In the genomic region with DNA sequence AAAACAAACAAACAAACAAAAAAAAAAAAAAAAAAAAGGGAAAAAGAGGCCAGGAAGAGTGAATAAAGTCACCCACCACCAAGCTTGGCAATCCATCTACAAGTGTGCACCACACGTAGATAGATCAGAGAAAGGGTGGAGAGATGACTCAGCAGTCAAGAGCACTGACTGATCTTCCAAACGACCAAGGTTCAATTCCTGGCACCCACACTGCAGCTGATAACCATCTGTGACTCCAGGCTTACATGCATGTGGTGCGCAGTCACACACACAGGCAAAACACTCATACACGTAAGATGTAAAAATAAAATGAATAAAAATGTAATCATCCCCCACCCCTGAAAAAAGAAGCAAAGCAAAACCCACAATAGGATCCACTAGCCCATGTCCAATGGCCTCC, we compare ENCODE assay signal across 1 mouse cellular context.
TF ChIP-seq lines count a peak whose summit lies in the region.

No protein-coding gene starts in this region.

TF ChIP-seq in myocyte, 11 proteins besides CTCF, POLR2A, EP300 and RAD21:
- TF ChIP-seq MYOD1 (IDR thresholded peaks at IDR 0.05; ENCODE audit: control insufficient read depth in 1 of 3, insufficient read length in 2 of 3, low read depth in 2 of 3), result no peak
- no peak for TF ChIP-seq POLR2AphosphoS2 (IDR thresholded peaks at IDR 0.05; ENCODE audit: insufficient read length, low read depth)
- TF ChIP-seq SRF (IDR thresholded peaks at IDR 0.05; ENCODE audit: control insufficient read depth, insufficient read length, low read depth), result no peak
- TF ChIP-seq USF1 (IDR thresholded peaks at IDR 0.05; ENCODE audit: low read depth), result no peak
- TF ChIP-seq TCF12 (IDR thresholded peaks at IDR 0.05; ENCODE audit: insufficient read depth, poor library complexity, severe bottlenecking), result no peak
- TF ChIP-seq TCF3 (IDR thresholded peaks at IDR 0.05; ENCODE audit: insufficient read length, low read depth), result no peak
- TF ChIP-seq MAX (IDR thresholded peaks at IDR 0.05; ENCODE audit: low read depth), result no peak
- TF ChIP-seq CEBPB (IDR thresholded peaks at IDR 0.05; ENCODE audit: insufficient read depth, poor library complexity, severe bottlenecking), result no peak
- no peak for TF ChIP-seq MYOG (IDR thresholded peaks at IDR 0.05; ENCODE audit: control insufficient read depth in 1 of 3, insufficient read depth in 1 of 3, insufficient read length in 2 of 3, low read depth in 2 of 3)
- no peak for TF ChIP-seq REST (IDR thresholded peaks at IDR 0.05; ENCODE audit: insufficient read depth, insufficient read length)
- TF ChIP-seq E2F4 (IDR thresholded peaks at IDR 0.05; ENCODE audit: insufficient read depth), result no peak
